Mouse (Mus musculus) E14TG2a.4 (cell line): Measurements from ENCODE around the gene Dnah2.
"Not testable (repeated sequence)": the region's sequence is repeated elsewhere in the genome, so short reads cannot be mapped to it uniquely, and the experiment has no call there.

Experiments
- CTCF ChIP-seq: conservative IDR thresholded peaks from 2 replicates; pipeline ENCODE4 v1.5.1; 2014; ENCODE audit warnings: low read length
- POU5F1 ChIP-seq: IDR thresholded peaks from 2 replicates; pipeline ENCODE4 v1.6.1; 2014; ENCODE audit warnings: low read length, borderline replicate concordance

DNA sequence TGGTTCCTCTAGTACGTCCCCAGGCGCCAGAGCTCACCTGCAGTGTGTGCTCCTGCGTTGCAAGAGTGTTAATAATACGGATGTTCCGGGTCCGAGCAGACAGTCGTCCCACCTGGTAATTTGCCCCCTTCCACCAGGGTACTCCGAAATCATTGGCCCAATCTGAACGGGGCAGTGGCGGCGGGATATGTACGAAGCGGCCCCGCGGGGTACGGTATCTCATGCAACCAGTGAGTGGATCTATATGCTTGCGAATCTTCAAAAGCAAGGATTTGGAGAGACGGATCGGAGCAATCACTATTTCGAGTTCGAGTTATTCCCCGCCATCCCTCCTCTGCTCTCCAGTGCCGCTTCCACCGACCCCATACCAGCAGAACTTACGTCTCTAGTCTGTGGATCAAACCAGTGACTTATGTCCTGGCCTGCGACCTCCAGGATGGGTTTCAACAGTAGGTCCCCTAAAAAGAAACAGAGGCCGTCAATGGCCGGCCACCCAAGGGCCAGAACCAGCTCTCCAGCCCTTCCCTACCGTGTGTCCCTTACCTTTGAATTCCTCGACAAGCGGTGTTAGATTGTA, 154.2 kb downstream of the Dnah2 start:
- not testable (repeated sequence) for TF ChIP-seq POU5F1, CTCF
